Mouse (Mus musculus): ENCODE results near the gene Rptor. TPM values are rescaled to one million over a fixed set of nuclear protein-coding genes. Genes with fewer than 3 reads are reported as not detected.

Rptor gene
- polyA plus RNA-seq, 1 experiment from 2014 or later = 11.1 TPM

DNA sequence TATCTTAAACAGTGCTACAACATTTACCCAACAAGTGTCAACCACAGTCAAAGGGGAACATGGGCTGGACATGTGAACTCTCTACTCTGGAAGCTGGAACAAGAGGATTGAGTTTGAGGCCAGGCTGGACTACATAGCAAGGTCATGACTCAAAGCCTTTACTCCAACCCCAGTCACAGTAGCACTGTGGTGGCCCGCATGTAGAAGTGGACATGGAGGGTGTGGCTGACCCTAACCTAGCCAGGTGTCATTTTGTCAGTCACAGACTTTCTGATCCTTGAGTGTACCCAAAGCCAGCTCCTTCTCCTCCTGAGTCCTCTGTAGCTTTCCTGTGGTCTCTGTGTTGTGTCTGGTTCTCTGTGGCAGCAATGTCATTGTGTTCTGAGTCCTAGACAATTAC, 129.7 kb downstream of the Rptor start:
- no peak overlapping the region for H3K27ac ChIP-seq (replicated peaks)
- no peaks in the 10 kb centered on the region for H3K36me3 ChIP-seq
- H3K4me2 ChIP-seq = no peak overlapping the region
- no peak for ATAC-seq (ENCODE audit: low read depth)
- WGBS = 100% methylated on average over 1 of the region's 1 CpGs
- H3K4me3 ChIP-seq = no peak overlapping the region
- 0 out of 2 replicates have a peak, but pooled peaks cover 5% of the 10 kb centered on the region for H3K4me1 ChIP-seq (replicated peaks)
- H3K27me3 ChIP-seq = no peaks in the 10 kb centered on the region
- no peaks in the 10 kb centered on the region for H3K9me3 ChIP-seq
- no peak overlapping the region for H3K9ac ChIP-seq

DNA sequence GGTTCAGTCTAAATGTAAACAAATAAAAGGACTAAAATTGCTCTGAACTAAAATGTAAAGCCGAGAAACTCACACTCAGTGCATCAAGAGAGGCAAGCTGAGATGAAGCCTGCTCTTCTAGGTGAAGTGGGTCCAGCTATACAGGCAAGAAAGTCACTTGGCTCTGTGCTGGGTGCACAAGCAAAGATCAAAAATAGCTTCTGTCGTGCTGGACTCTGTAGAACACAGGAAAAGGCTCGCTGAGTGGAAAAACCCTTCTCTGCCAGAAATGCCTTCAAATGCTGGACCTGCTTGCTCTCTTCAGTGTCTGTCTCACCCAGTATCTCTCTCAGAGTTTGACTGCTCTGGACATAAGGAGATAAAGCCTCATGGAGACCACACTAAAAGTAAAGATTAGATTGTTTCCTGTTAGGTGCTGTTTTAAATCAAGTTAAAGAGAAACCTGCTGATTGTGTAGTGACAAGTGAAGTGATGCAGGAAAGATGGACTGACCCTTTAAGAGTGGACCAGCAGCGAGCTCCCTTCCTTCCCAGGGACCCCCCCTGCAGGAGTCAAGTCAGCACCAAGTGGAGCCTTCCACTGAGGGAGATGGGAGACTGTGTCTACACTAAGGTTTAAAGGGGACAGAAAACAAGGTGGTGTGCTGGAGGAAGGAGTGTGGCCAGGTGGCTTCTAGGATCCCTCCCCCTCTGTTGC, 130.4 kb downstream of the Rptor start:
- no peak overlapping the region for H3K4me3 ChIP-seq
- H3K9ac ChIP-seq = no peak overlapping the region
- H3K4me2 ChIP-seq = no peak overlapping the region
- H3K27ac ChIP-seq (replicated peaks) = no peak overlapping the region
- no peak for ATAC-seq (ENCODE audit: low read depth)
- 70% methylated on average over 4 of the region's 4 CpGs for WGBS
- no peaks in the 10 kb centered on the region for H3K27me3 ChIP-seq
- no peaks in the 10 kb centered on the region for H3K9me3 ChIP-seq
- H3K4me1 ChIP-seq (replicated peaks) = 0 out of 2 replicates have a peak, but pooled peaks cover 5% of the 10 kb centered on the region
- H3K36me3 ChIP-seq = no peaks in the 10 kb centered on the region

DNA sequence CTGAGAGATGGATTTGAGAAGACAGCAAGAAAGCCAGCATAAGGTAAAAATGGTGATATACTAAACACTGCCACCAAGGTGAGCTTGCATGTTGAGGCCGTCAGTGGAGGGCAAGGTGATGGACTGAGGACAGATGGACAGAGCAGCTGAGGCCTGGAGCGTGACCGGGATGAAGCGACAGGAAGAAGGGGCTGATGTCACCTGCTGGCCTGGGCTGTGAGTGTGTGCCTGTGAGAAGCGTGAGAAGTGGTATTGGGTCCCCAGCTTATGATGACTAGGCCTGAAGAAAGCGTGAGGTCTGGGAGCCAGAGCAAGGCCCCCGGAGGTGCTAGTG, 130.9 kb downstream of the Rptor start:
- WGBS = 94% methylated on average over 7 of the region's 7 CpGs
- H3K27ac ChIP-seq (replicated peaks) = no peak overlapping the region

DNA sequence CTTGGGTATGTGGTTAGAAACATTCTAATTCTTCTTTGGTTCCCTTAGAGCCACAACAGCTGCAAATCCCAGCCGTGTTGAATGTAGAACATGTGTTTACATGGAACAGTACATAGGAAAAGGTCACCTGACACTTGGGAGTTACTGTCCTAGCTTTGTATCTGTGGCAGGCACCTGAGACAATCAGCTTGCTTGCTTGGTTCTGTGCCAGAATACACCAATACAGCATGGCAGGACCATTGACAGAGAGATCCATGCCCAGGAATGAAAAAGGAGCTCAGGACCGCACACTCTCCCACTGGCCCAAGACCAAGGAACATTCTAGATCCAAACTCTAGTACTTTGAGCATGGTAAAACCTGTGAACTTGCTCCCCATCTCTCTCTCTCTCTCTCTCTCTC, 132.4 kb downstream of the Rptor start:
- Histone ChIP-seq H3K27ac (replicated peaks) (no peak overlapping the region), H3K4me2 (no peak overlapping the region)
- ATAC-seq (ENCODE audit: low read depth) = no peak

More for the DNA sequence above, 130.9 kb downstream of the Rptor start:
- no peak for ATAC-seq (ENCODE audit: low read depth)
- H3K27me3 ChIP-seq = no peaks in the 10 kb centered on the region
- H3K9ac ChIP-seq = no peak overlapping the region
- no peak overlapping the region for H3K4me2 ChIP-seq
- no peaks in the 10 kb centered on the region for H3K36me3 ChIP-seq
- H3K9me3 ChIP-seq = no peaks in the 10 kb centered on the region
- 0 out of 2 replicates have a peak, but pooled peaks cover 6% of the 10 kb centered on the region for H3K4me1 ChIP-seq (replicated peaks)
- H3K4me3 ChIP-seq = no peak overlapping the region

DNA sequence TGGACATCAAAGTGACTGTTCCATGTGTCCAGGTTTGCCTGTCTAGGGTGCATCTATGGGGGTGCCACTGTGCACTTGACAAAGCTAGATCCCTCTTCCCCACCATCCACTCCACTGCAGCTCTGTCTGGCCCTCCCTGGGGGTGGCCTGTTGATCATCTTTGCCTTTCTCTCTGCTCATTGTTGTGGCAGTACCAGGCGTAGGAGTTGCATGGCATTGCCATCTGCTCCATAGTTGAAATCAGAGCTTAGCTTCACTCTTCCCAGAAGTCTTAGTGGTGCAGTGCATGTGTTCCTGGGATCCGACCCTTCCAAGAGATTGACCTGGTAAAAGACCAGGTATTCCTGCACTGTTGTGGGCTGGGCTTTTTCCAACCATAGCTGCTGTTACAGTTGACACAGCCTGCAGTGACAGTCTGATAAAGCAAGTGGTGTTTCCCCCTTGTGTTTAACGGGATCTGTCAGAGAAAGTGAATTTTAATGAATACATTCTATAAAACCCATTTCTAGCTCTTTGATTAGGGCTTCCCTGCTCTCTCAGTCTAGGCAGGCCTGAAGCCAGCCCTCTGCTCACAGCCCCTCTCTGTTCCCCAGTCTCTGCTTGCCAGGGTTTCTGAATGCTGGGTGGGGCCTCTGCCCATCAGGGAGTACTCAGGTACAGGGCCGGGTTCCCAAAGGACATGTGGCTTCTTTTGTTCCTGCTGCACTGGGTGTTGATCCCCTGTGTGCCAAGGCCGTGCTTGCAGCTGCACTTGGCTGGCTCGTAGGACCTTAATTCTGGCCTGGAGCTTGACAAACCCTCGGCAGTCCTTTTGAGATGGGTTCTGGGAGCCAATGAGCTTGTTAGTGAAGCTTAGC, 136.5 kb downstream of the Rptor start:
- Histone ChIP-seq H3K4me3 (no peak overlapping the region), H3K9me3 (no peaks in the 10 kb centered on the region), H3K4me1 (replicated peaks) (peaks cover 35% of the 10 kb centered on the region), H3K9ac (no peak overlapping the region), H3K27ac (replicated peaks) (no peak overlapping the region), H3K36me3 (no peaks in the 10 kb centered on the region), H3K27me3 (no peaks in the 10 kb centered on the region), H3K4me2 (no peak overlapping the region)
- 61% methylated on average over 7 of the region's 7 CpGs for WGBS
- no peak for ATAC-seq (ENCODE audit: low read depth)

More for the DNA sequence above, 132.4 kb downstream of the Rptor start:
- WGBS = 95% methylated on average over 2 of the region's 2 CpGs
- no peaks in the 10 kb centered on the region for H3K36me3 ChIP-seq
- H3K4me1 ChIP-seq (replicated peaks) = peaks cover 20% of the 10 kb centered on the region
- no peaks in the 10 kb centered on the region for H3K9me3 ChIP-seq
- no peak overlapping the region for H3K4me3 ChIP-seq
- H3K9ac ChIP-seq = no peak overlapping the region
- H3K27me3 ChIP-seq = no peaks in the 10 kb centered on the region

DNA sequence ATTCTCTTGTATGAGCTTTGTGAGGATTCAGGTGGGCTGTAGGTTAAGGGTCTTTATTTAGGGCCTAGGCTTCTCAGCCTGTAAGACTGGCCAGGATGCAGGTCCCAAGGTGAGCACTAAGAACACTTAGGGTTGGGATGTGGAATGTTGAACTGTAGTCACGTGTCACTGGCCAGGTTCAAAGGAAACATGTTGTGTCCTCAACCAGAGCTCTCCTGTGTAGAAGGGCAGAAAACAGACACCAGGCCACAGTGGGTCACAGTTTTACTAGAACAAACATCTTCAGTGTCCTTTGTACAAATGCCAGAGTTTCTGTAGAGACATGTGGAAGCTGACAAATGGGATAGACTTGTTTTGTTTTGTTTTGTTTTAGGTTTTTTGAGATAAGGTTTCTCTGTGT, 138.7 kb downstream of the Rptor start:
- no peak for ATAC-seq (ENCODE audit: low read depth)
- no peaks in the 10 kb centered on the region for H3K36me3 ChIP-seq
- no peak overlapping the region for H3K27ac ChIP-seq (replicated peaks)
- H3K4me3 ChIP-seq = no peak overlapping the region
- no peaks in the 10 kb centered on the region for H3K9me3 ChIP-seq
- WGBS = 87% methylated on average over 1 of the region's 1 CpGs
- H3K27me3 ChIP-seq = no peaks in the 10 kb centered on the region
- H3K4me2 ChIP-seq = no peak overlapping the region
- no peak overlapping the region for H3K9ac ChIP-seq
- H3K4me1 ChIP-seq (replicated peaks) = peaks cover 56% of the 10 kb centered on the region

DNA sequence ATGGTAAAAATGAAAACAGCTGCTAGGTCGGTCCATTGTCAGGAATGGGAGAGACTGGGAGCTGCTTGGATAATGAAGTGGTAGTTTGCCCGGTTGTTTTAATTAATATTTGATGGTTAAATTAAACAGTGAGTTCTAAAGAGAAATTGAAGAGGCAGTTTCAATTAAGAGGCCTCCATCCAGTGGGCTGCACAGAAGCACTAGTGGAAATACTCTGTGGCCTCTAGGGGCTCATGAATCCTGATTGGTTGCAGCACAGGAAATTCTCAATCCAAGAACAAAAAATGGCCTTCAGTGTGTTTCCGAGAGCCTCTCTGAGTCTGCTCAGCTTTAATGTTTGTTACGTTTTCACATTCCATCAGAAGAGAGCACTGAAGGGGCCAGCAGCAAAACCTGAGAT, 141.7 kb downstream of the Rptor start:
- Histone ChIP-seq H3K27ac (replicated peaks) (peak overlapping the region; percentile 85), H3K36me3 (no peaks in the 10 kb centered on the region), H3K4me1 (replicated peaks) (peaks cover 64% of the 10 kb centered on the region), H3K9me3 (no peaks in the 10 kb centered on the region), H3K4me2 (no peak overlapping the region), H3K9ac (no peak overlapping the region), H3K27me3 (no peaks in the 10 kb centered on the region), H3K4me3 (no peak overlapping the region)
- ATAC-seq (ENCODE audit: low read depth) = no peak
- 30% methylated on average over 4 of the region's 4 CpGs for WGBS

DNA sequence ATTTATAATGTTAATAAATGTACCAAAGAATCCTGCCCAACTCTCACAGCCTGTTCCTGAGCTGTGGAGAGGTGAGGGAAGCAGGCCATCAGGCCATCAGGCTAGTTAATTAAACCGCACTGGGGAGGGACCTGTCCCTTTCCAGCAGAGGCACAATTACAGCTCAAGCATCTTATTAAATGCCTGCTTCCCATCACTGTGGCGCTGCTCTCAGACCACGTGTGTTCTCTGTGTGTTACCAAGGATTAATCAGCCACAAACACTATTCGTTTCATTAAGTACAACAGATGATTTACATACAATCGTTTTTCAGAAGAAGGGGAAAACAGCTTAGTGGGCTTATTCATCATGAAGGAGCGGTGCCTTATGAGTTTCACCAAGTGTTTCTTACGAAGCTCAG, 142.6 kb downstream of the Rptor start:
- H3K4me2 ChIP-seq = no peak overlapping the region
- H3K9me3 ChIP-seq = no peaks in the 10 kb centered on the region
- WGBS = 33% methylated on average over 7 of the region's 7 CpGs
- H3K27me3 ChIP-seq = no peaks in the 10 kb centered on the region
- H3K4me3 ChIP-seq = no peak overlapping the region
- peak; percentile 75 for ATAC-seq (ENCODE audit: low read depth)
- H3K4me1 ChIP-seq (replicated peaks) = peaks cover 58% of the 10 kb centered on the region
- H3K36me3 ChIP-seq = no peaks in the 10 kb centered on the region
- no peak overlapping the region for H3K9ac ChIP-seq
- peak overlapping the region; percentile 85 for H3K27ac ChIP-seq (replicated peaks)

DNA sequence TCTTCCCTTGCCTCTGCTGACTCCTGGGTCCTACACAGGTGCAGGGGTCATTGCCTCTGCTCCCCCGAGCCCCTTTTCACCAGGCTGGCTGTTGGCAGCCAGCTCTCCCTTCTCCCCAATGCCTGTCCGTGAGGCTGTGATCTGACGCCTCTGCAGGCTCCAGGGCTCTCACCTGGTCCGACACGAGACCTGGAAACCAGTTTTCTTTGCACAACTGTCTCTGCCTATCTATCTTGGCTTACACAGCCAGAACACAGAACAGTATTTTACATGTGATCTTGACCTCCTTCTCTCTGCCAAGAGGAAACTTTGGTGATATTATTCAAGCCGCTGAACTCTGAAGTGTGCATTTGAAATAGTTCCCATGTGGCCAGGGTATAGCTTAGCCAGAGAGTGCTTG, 151.8 kb downstream of the Rptor start:
- no peaks in the 10 kb centered on the region for H3K9me3 ChIP-seq
- H3K9ac ChIP-seq = no peak overlapping the region
- ATAC-seq (ENCODE audit: low read depth) = no peak
- no peak overlapping the region for H3K4me2 ChIP-seq
- 80% methylated on average over 6 of the region's 6 CpGs for WGBS
- no peak overlapping the region for H3K4me3 ChIP-seq
- peaks cover 16% of the 10 kb centered on the region for H3K4me1 ChIP-seq (replicated peaks)
- H3K27me3 ChIP-seq = no peaks in the 10 kb centered on the region
- no peak overlapping the region for H3K27ac ChIP-seq (replicated peaks)
- H3K36me3 ChIP-seq = no peaks in the 10 kb centered on the region; the same call in 1 of the 2 replicates

DNA sequence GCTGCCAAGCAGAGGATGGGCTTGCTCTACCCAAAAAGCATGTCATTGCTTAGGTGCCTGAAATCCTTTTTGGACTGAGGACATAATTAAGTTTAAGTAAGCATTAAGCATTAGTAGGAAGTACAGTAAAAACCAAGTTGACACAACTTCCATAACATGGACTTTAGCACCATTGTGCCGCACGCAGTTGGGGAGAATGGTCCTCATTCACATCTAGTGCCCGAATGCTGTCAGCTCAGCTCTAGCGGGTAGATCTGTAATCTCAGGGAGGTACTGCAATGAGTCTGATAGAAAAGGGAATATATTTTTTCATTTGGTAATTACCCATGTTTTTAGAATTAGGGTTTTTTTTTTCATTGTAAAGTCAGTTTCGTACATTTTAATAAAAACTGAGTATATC, 155.5 kb downstream of the Rptor start:
- H3K9me3 ChIP-seq = no peaks in the 10 kb centered on the region
- no peak overlapping the region for H3K9ac ChIP-seq
- WGBS = 92% methylated on average over 5 of the region's 5 CpGs
- no peaks in the 10 kb centered on the region for H3K27me3 ChIP-seq
- peaks cover 19% of the 10 kb centered on the region for H3K4me1 ChIP-seq (replicated peaks)
- H3K27ac ChIP-seq (replicated peaks) = no peak overlapping the region
- H3K4me3 ChIP-seq = no peak overlapping the region
- H3K4me2 ChIP-seq = no peak overlapping the region
- no peak for ATAC-seq (ENCODE audit: low read depth)
- H3K36me3 ChIP-seq = no peaks in the 10 kb centered on the region; the same call in 1 of the 2 replicates

DNA sequence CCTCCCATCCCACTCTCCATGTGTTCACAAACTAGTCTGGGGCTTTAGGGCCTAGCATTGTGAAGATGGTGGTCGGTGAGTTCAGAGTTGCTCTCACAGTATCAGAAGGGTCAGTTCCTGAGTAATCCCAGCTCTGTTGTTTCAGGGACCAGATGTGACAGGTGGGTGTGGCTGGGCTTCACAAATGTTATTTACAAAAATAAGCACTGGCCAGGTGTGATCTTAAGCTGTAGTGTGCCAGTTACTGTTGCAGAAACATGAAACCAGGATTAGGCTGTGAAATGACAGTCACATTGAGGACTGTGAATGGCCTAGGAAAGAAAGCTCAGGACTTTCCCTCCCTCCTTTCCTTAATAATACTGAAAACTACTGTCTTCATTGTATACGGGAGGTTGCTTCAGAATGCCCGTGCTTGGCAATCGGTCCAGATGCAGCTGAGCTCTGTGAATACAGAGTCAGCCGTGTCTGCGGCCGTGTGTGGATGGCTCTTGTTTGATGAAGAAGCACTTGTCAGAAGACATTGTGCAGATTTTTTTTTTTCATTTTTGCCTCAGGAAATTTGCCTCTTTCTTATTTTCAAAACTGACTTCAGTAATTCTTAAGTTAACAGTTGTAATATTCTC, 156.1 kb downstream of the Rptor start:
- H3K9me3 ChIP-seq = no peaks in the 10 kb centered on the region
- WGBS = 65% methylated on average over 7 of the region's 7 CpGs
- no peaks in the 10 kb centered on the region for H3K27me3 ChIP-seq
- H3K36me3 ChIP-seq = no peaks in the 10 kb centered on the region; the same call in 1 of the 2 replicates
- H3K9ac ChIP-seq = no peak overlapping the region; the same call in 1 of the 2 replicates
- ATAC-seq (ENCODE audit: low read depth) = no peak
- no peak overlapping the region for H3K4me3 ChIP-seq
- H3K4me2 ChIP-seq = no peak overlapping the region
- no peak overlapping the region for H3K27ac ChIP-seq (replicated peaks)
- peaks cover 19% of the 10 kb centered on the region for H3K4me1 ChIP-seq (replicated peaks)

DNA sequence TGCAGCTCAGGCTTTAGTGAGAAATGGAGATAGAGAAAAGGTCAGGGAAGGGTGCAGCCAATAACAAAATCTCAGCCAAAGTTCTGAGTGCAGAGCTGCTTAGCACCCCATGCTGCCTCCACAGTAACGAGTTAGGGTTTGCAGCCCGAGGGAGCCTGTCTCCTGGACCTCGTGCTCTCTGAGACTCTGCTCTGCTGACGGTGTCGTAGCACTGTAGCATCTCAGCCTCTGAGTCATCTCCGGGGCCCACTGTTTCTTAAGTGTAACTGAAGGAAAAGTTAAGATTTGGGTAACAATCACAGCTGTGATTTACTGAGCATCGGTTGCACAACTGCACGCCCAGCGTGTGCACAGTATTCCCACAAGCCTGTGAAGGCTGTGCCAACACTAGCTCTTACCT, 160.2 kb downstream of the Rptor start:
- no peak for ATAC-seq (ENCODE audit: low read depth)
- Histone ChIP-seq H3K4me3 (no peak overlapping the region), H3K27me3 (no peaks in the 10 kb centered on the region), H3K9ac (no peak overlapping the region), H3K27ac (replicated peaks) (no peak overlapping the region), H3K4me2 (no peak overlapping the region), H3K9me3 (no peaks in the 10 kb centered on the region), H3K4me1 (replicated peaks) (peaks cover 41% of the 10 kb centered on the region), H3K36me3 (no peaks in the 10 kb centered on the region)
- 87% methylated on average over 9 of the region's 9 CpGs for WGBS

All from neural tube, embryonic 13.5 days (tissue).